Mouse (Mus musculus): Measurements from ENCODE around the gene Ptpro.

The Ptpro gene

GRCm38 (mm10) chr6:137456064-137456463 is 203.9 kb downstream of the Ptpro start:
- DNase-seq = no peak

GRCm38 (mm10) chr6:137457210-137457609 is 205.1 kb downstream of the Ptpro start:
- no peak for DNase-seq

GRCm38 (mm10) chr6:137458136-137458535 is 206.0 kb downstream of the Ptpro start:
- no peak for DNase-seq

GRCm38 (mm10) chr6:137463771-137464170 is 211.7 kb downstream of the Ptpro start:
- DNase-seq = peak in 1 of 2 experiments; percentile 27

GRCm38 (mm10) chr6:137465253-137465652 is 213.1 kb downstream of the Ptpro start:
- DNase-seq = peak; percentile 41 to 74

- DNase-seq = peak in 1 of 2 experiments; percentile 40
Observed at GRCm38 (mm10) chr6:137466256-137466655, 214.1 kb downstream of the Ptpro start.

GRCm38 (mm10) chr6:137467696-137468095 is 215.6 kb downstream of the Ptpro start:
- peak; percentile 16 to 63 for DNase-seq

- DNase-seq = no peak
Observed at GRCm38 (mm10) chr6:137469541-137469940, 217.4 kb downstream of the Ptpro start.

GRCm38 (mm10) chr6:137470901-137471598 is 218.9 kb downstream of the Ptpro start:
- DNase-seq = peak; percentile 92 to 95

GRCm38 (mm10) chr6:137472129-137472528 is 220.0 kb downstream of the Ptpro start:
- DNase-seq = no peak

- peak; percentile 30 to 57 for DNase-seq
Observed at GRCm38 (mm10) chr6:137473433-137473832, 221.3 kb downstream of the Ptpro start.

GRCm38 (mm10) chr6:137475695-137476094 is 223.6 kb downstream of the Ptpro start:
- DNase-seq = peak in 1 of 2 experiments; percentile 60

- no peak for DNase-seq
Observed at GRCm38 (mm10) chr6:137482891-137483290, 230.8 kb downstream of the Ptpro start.

GRCm38 (mm10) chr6:137487443-137487842 is 235.3 kb downstream of the Ptpro start:
- peak; percentile 52 to 81 for DNase-seq

GRCm38 (mm10) chr6:137490115-137490514 is 238.0 kb downstream of the Ptpro start:
- no peak for DNase-seq

- DNase-seq = no peak
Observed at GRCm38 (mm10) chr6:137491659-137492058, 239.5 kb downstream of the Ptpro start.

GRCm38 (mm10) chr6:137492582-137492981 is 240.5 kb downstream of the Ptpro start:
- no peak for DNase-seq

GRCm38 (mm10) chr6:137493211-137494135 is 241.4 kb downstream of the Ptpro start:
- DNase-seq = no peak

GRCm38 (mm10) chr6:137494136-137494475 is 242.0 kb downstream of the Ptpro start:
- DNase-seq = no peak

- no peak for DNase-seq
Observed at GRCm38 (mm10) chr6:137494801-137495200, 242.7 kb downstream of the Ptpro start.

- no peak for DNase-seq
Observed at GRCm38 (mm10) chr6:137495233-137495632, 243.1 kb downstream of the Ptpro start.

GRCm38 (mm10) chr6:137496562-137496961 is 244.4 kb downstream of the Ptpro start:
- no peak for DNase-seq

GRCm38 (mm10) chr6:137497208-137497835 is 245.2 kb downstream of the Ptpro start:
- DNase-seq = no peak

Measured in kidney, postnatal 25 days (tissue).